ENCODE assay signal across 9 mouse cellular contexts in genomic region chr12:108953838-108954237, GRCm38 (mm10). TPM values are rescaled to one million over a fixed set of nuclear protein-coding genes. Genes with fewer than 3 reads are reported as not detected.
DNase-seq lines count a peak whose midpoint lies in the region; ATAC-seq and TF ChIP-seq lines count a peak whose summit lies in the region.
"Had no signal": no experiment of that assay in that cellular context is flagged by ENCODE, and none has a peak within 500 bp of the region (broad histone marks: within the 10 kb centered on the region; RNA-seq: fewer than 3 reads in every experiment).

No protein-coding gene starts in this region.

- no peaks in the 10 kb centered on the region for H3K27me3 ChIP-seq in heart, adult 2 months (ENCODE audit: control insufficient read depth, insufficient read depth, low read length)
- H3K27me3 ChIP-seq in heart, embryonic 10.5 days (ENCODE audit: insufficient read depth, poor library complexity, severe bottlenecking) = peaks cover 4% of the 10 kb centered on the region; the same call in 1 of the 2 replicates
- peaks cover 14% of the 10 kb centered on the region for H3K27me3 ChIP-seq in embryonic facial prominence, embryonic 10.5 days (replicated peaks; ENCODE audit: low read depth, poor library complexity, severe bottlenecking)
- no peaks in the 10 kb centered on the region for H3K27me3 ChIP-seq in intestine, postnatal 0 days (replicated peaks; ENCODE audit: control insufficient read depth, insufficient read depth, low read length)
- H3K27me3 ChIP-seq in midbrain, embryonic 15.5 days (replicated peaks) = no peaks in the 10 kb centered on the region
- H3K27me3 ChIP-seq: Patski had no signal

- H3K27ac ChIP-seq in heart, adult 2 months = no peak overlapping the region
- H3K27ac ChIP-seq in heart, embryonic 10.5 days = no peak overlapping the region
- 0 out of 2 replicates have a peak overlapping the region, but pooled peaks have one; percentile 14 for H3K27ac ChIP-seq in embryonic facial prominence, embryonic 10.5 days (replicated peaks)
- H3K27ac ChIP-seq in intestine, postnatal 0 days (ENCODE audit: low read depth, low read length) = no peak overlapping the region
- H3K27ac ChIP-seq in midbrain, embryonic 15.5 days = no peak overlapping the region; the same call in 1 of the 2 replicates

- DNase-seq in heart, adult 2 months = peak; percentile 23 to 32
- no peak for DNase-seq in heart, embryonic 10.5 days (ENCODE audit: low spot score)
- peak; percentile 82 for DNase-seq in Muller cell, postnatal 12 days (ENCODE audit: inconsistent ontology term)
- peak; percentile 55 for DNase-seq in embryonic facial prominence, embryonic 10.5 days (ENCODE audit: low spot score)
- DNase-seq in natural killer cell, adult 2 months (ENCODE audit: low spot score in 2 of 2) = no peak

- H3K36me3 ChIP-seq in heart, adult 2 months (ENCODE audit: control insufficient read depth, insufficient read depth, low read length) = no peaks in the 10 kb centered on the region
- no peaks in the 10 kb centered on the region for H3K36me3 ChIP-seq in heart, embryonic 10.5 days
- H3K36me3 ChIP-seq in embryonic facial prominence, embryonic 10.5 days (replicated peaks) = no peaks in the 10 kb centered on the region
- no peaks in the 10 kb centered on the region for H3K36me3 ChIP-seq in intestine, postnatal 0 days (ENCODE audit: control insufficient read depth, insufficient read depth)
- no peaks in the 10 kb centered on the region for H3K36me3 ChIP-seq in midbrain, embryonic 15.5 days (replicated peaks)

- TF ChIP-seq CTCF in heart, adult 2 months (IDR thresholded peaks at IDR 0.05) = peak; percentile 70
- TF ChIP-seq CTCF in intestine, postnatal 0 days (IDR thresholded peaks at IDR 0.05; ENCODE audit: low read depth) = peak; percentile 63

- no peaks in the 10 kb centered on the region for H3K79me2 ChIP-seq in heart, adult 2 months (replicated peaks; ENCODE audit: control insufficient read depth, insufficient read depth, low read length)

- H3K4me3 ChIP-seq in heart, adult 2 months = no peak overlapping the region
- H3K4me3 ChIP-seq in heart, embryonic 10.5 days = no peak overlapping the region
- H3K4me3 ChIP-seq in embryonic facial prominence, embryonic 10.5 days = no peak overlapping the region
- no peak overlapping the region for H3K4me3 ChIP-seq in intestine, postnatal 0 days (ENCODE audit: low read depth, low read length)
- no peak overlapping the region for H3K4me3 ChIP-seq in midbrain, embryonic 15.5 days

- ATAC-seq in intestine, postnatal 0 days = no peak
- ATAC-seq in midbrain, embryonic 15.5 days (replicated peaks) = peak; percentile 65; the same call in 1 of the 2 replicates
- no peak for ATAC-seq in activated CD4-positive, CD25-positive, alpha-beta regulatory T cell, adult 4 months
- ATAC-seq: Patski had no signal

- H3K4me2 ChIP-seq in intestine, postnatal 0 days (replicated peaks; ENCODE audit: low read depth) = no peak overlapping the region
- H3K4me2 ChIP-seq in midbrain, embryonic 15.5 days = no peak overlapping the region

- WGBS in heart, adult 2 months = 38% methylated on average over 6 of the region's 6 CpGs
- WGBS in heart, embryonic 10.5 days = 19% methylated on average over 6 of the region's 6 CpGs
- 16% methylated on average over 6 of the region's 6 CpGs for WGBS in embryonic facial prominence, embryonic 10.5 days
- whole genome bisulfite sequencing in intestine, postnatal 0 days = 38% methylated on average over 6 of the region's 6 CpGs
- 9% methylated on average over 6 of the region's 6 CpGs for WGBS in midbrain, embryonic 15.5 days

- TF ChIP-seq EP300 in heart, adult 2 months (IDR thresholded peaks at IDR 0.05; ENCODE audit: insufficient read depth, low read depth, low read length) = no peak

- no peak for TF ChIP-seq POLR2A in heart, adult 2 months (IDR thresholded peaks at IDR 0.05; ENCODE audit: insufficient read depth, low read depth, low read length)

- no peak overlapping the region for H3K9ac ChIP-seq in heart, adult 2 months (ENCODE audit: low read depth, low read length)
- no peak overlapping the region for H3K9ac ChIP-seq in intestine, postnatal 0 days (ENCODE audit: low read depth, low read length)
- no peak overlapping the region for H3K9ac ChIP-seq in midbrain, embryonic 15.5 days

- intact Hi-C loops in heart, adult 2 months (cut with DNase I) = loop anchor here (2.0 kb wide), 1 partner anchor 439 kb away; no protein-coding TSS in a partner anchor

- no peaks in the 10 kb centered on the region; the same call in 1 of the 2 replicates for H3K4me1 ChIP-seq in heart, adult 2 months (ENCODE audit: control insufficient read depth, insufficient read depth, low read length)
- peaks cover 7% of the 10 kb centered on the region for H3K4me1 ChIP-seq in heart, embryonic 10.5 days
- peaks cover 40% of the 10 kb centered on the region for H3K4me1 ChIP-seq in embryonic facial prominence, embryonic 10.5 days
- no peaks in the 10 kb centered on the region for H3K4me1 ChIP-seq in intestine, postnatal 0 days (replicated peaks; ENCODE audit: control insufficient read depth, insufficient read depth, low read length)
- H3K4me1 ChIP-seq in midbrain, embryonic 15.5 days = peaks cover 27% of the 10 kb centered on the region

- no peaks in the 10 kb centered on the region for H3K9me3 ChIP-seq in heart, embryonic 10.5 days
- no peaks in the 10 kb centered on the region for H3K9me3 ChIP-seq in embryonic facial prominence, embryonic 10.5 days
- H3K9me3 ChIP-seq in intestine, postnatal 0 days (ENCODE audit: control insufficient read depth) = no peaks in the 10 kb centered on the region
- no peaks in the 10 kb centered on the region for H3K9me3 ChIP-seq in midbrain, embryonic 15.5 days

RNA-seq across cellular contexts. Expression of gene Wars, which starts 59.9 kb away (rescaled TPM):
- total RNA-seq in heart, adult 2 months (2021) = 10 to 100 TPM; 29.8 to 42.4 TPM
- polyA plus RNA-seq in heart, adult 2 months (2012; rRNA removed) = 43.6 and 60.2 TPM in 2 replicates
- polyA plus RNA-seq in heart, embryonic 10.5 days (2016; fragmentation: Nextera tagmentation; extraction: Ambion mirVana) = 96.2 and 103 TPM in 2 replicates
- polyA plus RNA-seq in embryonic facial prominence, embryonic 10.5 days (2016; fragmentation: Nextera tagmentation; extraction: Ambion mirVana) = 146 and 147 TPM in 2 replicates
- 34.5 and 36.5 TPM in 2 replicates for polyA plus RNA-seq in intestine, postnatal 0 days (2015; fragmentation: Nextera tagmentation; extraction: Ambion mirVana)
- polyA plus RNA-seq in midbrain, embryonic 15.5 days (2015; fragmentation: Nextera tagmentation; extraction: Ambion mirVana) = 103 and 104 TPM in 2 replicates
- polyA plus RNA-seq in activated CD4-positive, CD25-positive, alpha-beta regulatory T cell, adult 4 months (2017; shearing (Covaris generic)) = 10 to 100 TPM; 54.6 to 59.1 TPM

Comparison
In these comparisons a context has a peak if more than half of its experiments do, and no peak if none do; other contexts are left out.
1. DNase-seq: peak in heart, adult 2 months (2 of 2), Muller cell, postnatal 12 days (single experiment) and embryonic facial prominence, embryonic 10.5 days (single experiment); none in heart, embryonic 10.5 days (single experiment) and natural killer cell, adult 2 months (0 of 2).